ENCODE assay signal across 8 mouse cellular contexts in genomic region chr17:35917143-35917462, GRCm38 (mm10). TPM values are rescaled to one million over a fixed set of nuclear protein-coding genes. Genes with fewer than 3 reads are reported as not detected.
DNase-seq lines count a peak whose midpoint lies in the region; ATAC-seq and TF ChIP-seq lines count a peak whose summit lies in the region.

No protein-coding gene starts in this region.

- H3K9me3 ChIP-seq in embryonic facial prominence, embryonic 10.5 days: no peaks in the 10 kb centered on the region
- no peaks in the 10 kb centered on the region for H3K9me3 ChIP-seq in hindbrain, embryonic 10.5 days
- H3K9me3 ChIP-seq in liver, embryonic 13.5 days (replicated peaks): no peaks in the 10 kb centered on the region
- no peaks in the 10 kb centered on the region for H3K9me3 ChIP-seq in stomach, embryonic 14.5 days (ENCODE audit: control insufficient read depth, low read depth, low read length)

- peak overlapping the region; percentile 89 for H3K4me3 ChIP-seq in layer of hippocampus, adult 2 months
- H3K4me3 ChIP-seq in embryonic facial prominence, embryonic 10.5 days: peak overlapping the region; percentile 83
- peak overlapping the region; percentile 85 for H3K4me3 ChIP-seq in hindbrain, embryonic 10.5 days
- H3K4me3 ChIP-seq in liver, embryonic 13.5 days (replicated peaks): peak overlapping the region; percentile 92
- peak overlapping the region; percentile 90 for H3K4me3 ChIP-seq in stomach, embryonic 14.5 days (ENCODE audit: low read depth, low read length)

- peak overlapping the region; percentile 100 for H3K27ac ChIP-seq in layer of hippocampus, adult 2 months
- H3K27ac ChIP-seq in embryonic facial prominence, embryonic 10.5 days (replicated peaks): peak overlapping the region; percentile 97
- H3K27ac ChIP-seq in hindbrain, embryonic 10.5 days: peak overlapping the region; percentile 99
- peak overlapping the region; percentile 97 for H3K27ac ChIP-seq in liver, embryonic 13.5 days
- H3K27ac ChIP-seq in stomach, embryonic 14.5 days (ENCODE audit: low read length): peak overlapping the region; percentile 97

- H3K9ac ChIP-seq in liver, embryonic 13.5 days: peak overlapping the region; percentile 98
- peak overlapping the region; percentile 98 for H3K9ac ChIP-seq in stomach, embryonic 14.5 days (replicated peaks; ENCODE audit: low read depth, low read length)

- ATAC-seq in liver, embryonic 13.5 days (ENCODE audit: low read depth): no peak
- ATAC-seq in stomach, embryonic 14.5 days (ENCODE audit: insufficient number of reproducible peaks, insufficient read depth, low FRiP score, low read depth): no peak

- TF ChIP-seq CTCF in layer of hippocampus, adult 2 months (conservative IDR thresholded peaks at IDR 0.05): no peak

- DNase-seq in layer of hippocampus, adult 2 months (ENCODE audit: low spot score in 2 of 2): no peak
- DNase-seq in layer of hippocampus, adult 11-12 months (ENCODE audit: low spot score): no peak
- peak; percentile 56 for DNase-seq in embryonic facial prominence, embryonic 10.5 days (ENCODE audit: low spot score)
- DNase-seq in hindbrain, embryonic 10.5 days (ENCODE audit: low spot score): no peak
- DNase-seq in liver, embryonic 13.5 days: no peak
- DNase-seq in ovary, adult 18-20 months (ENCODE audit: low spot score): no peak
- DNase-seq in ovary, postnatal 36 days (ENCODE audit: low spot score): no peak

- peaks cover 30% of the 10 kb centered on the region for H3K4me1 ChIP-seq in embryonic facial prominence, embryonic 10.5 days
- H3K4me1 ChIP-seq in hindbrain, embryonic 10.5 days (replicated peaks): peaks cover 35% of the 10 kb centered on the region
- peaks cover 65% of the 10 kb centered on the region for H3K4me1 ChIP-seq in liver, embryonic 13.5 days (replicated peaks)
- H3K4me1 ChIP-seq in stomach, embryonic 14.5 days (ENCODE audit: control insufficient read depth, insufficient read depth, low read length): peaks cover 16% of the 10 kb centered on the region; the same call in 1 of the 2 replicates

- H3K27me3 ChIP-seq in embryonic facial prominence, embryonic 10.5 days (replicated peaks; ENCODE audit: low read depth, poor library complexity, severe bottlenecking): no peaks in the 10 kb centered on the region
- H3K27me3 ChIP-seq in hindbrain, embryonic 10.5 days (ENCODE audit: insufficient read depth, poor library complexity, severe bottlenecking): no peaks in the 10 kb centered on the region
- H3K27me3 ChIP-seq in liver, embryonic 13.5 days: no peaks in the 10 kb centered on the region
- no peaks in the 10 kb centered on the region for H3K27me3 ChIP-seq in stomach, embryonic 14.5 days (ENCODE audit: control insufficient read depth, insufficient read depth, low read length)

- peaks cover 49% of the 10 kb centered on the region for H3K36me3 ChIP-seq in embryonic facial prominence, embryonic 10.5 days (replicated peaks)
- H3K36me3 ChIP-seq in hindbrain, embryonic 10.5 days: peaks cover 45% of the 10 kb centered on the region
- peaks cover 54% of the 10 kb centered on the region for H3K36me3 ChIP-seq in liver, embryonic 13.5 days
- H3K36me3 ChIP-seq in stomach, embryonic 14.5 days (ENCODE audit: control insufficient read depth, insufficient read depth, low read length): peaks cover 27% of the 10 kb centered on the region

- 1% methylated on average over 8 of the region's 8 CpGs for WGBS in embryonic facial prominence, embryonic 10.5 days
- under 1% methylated on average over 8 of the region's 8 CpGs for WGBS in hindbrain, embryonic 10.5 days
- WGBS in liver, embryonic 13.5 days (ENCODE audit: insufficient replicate concordance): 0% methylated on average over 8 of the region's 8 CpGs
- WGBS in stomach, embryonic 14.5 days: under 1% methylated on average over 8 of the region's 8 CpGs

- peak overlapping the region; percentile 81 for H3K4me2 ChIP-seq in liver, embryonic 13.5 days
- peak overlapping the region; percentile 94 for H3K4me2 ChIP-seq in stomach, embryonic 14.5 days (replicated peaks; ENCODE audit: low read depth, low read length)

RNA-seq across cellular contexts. Expression of gene Ppp1r10, which starts 0.9 kb away (rescaled TPM):
- total RNA-seq in layer of hippocampus, adult 2 months (2021): 10 to 100 TPM; 83.2 to 83.8 TPM
- 59.7 and 61.2 TPM in 2 replicates for polyA plus RNA-seq in embryonic facial prominence, embryonic 10.5 days (2016; fragmentation: Nextera tagmentation; extraction: Ambion mirVana)
- polyA plus RNA-seq in hindbrain, embryonic 10.5 days (2016; fragmentation: Nextera tagmentation; extraction: Ambion mirVana): 59.9 and 64.5 TPM in 2 replicates
- polyA plus RNA-seq in liver, embryonic 13.5 days (2015; fragmentation: Nextera tagmentation; extraction: Ambion mirVana): 19.4 and 27.5 TPM in 2 replicates
- 32.6 and 35.4 TPM in 2 replicates for polyA plus RNA-seq in stomach, embryonic 14.5 days (2014; fragmentation: Nextera tagmentation; extraction: Ambion mirVana)

RNA-seq across cellular contexts. Expression of gene Mrps18b, which starts 0.9 kb away (rescaled TPM):
- total RNA-seq in layer of hippocampus, adult 2 months (2021): 10 to 100 TPM; 36.3 to 43.0 TPM
- 96.0 and 96.3 TPM in 2 replicates for polyA plus RNA-seq in embryonic facial prominence, embryonic 10.5 days (2016; fragmentation: Nextera tagmentation; extraction: Ambion mirVana)
- 75.7 and 88.1 TPM in 2 replicates for polyA plus RNA-seq in hindbrain, embryonic 10.5 days (2016; fragmentation: Nextera tagmentation; extraction: Ambion mirVana)
- 105 and 106 TPM in 2 replicates for polyA plus RNA-seq in liver, embryonic 13.5 days (2015; fragmentation: Nextera tagmentation; extraction: Ambion mirVana)
- polyA plus RNA-seq in stomach, embryonic 14.5 days (2014; fragmentation: Nextera tagmentation; extraction: Ambion mirVana): 72.2 and 83.6 TPM in 2 replicates

RNA-seq across cellular contexts. Expression of gene Atat1, which starts 7.2 kb away (rescaled TPM):
- 10 to 100 TPM; 58.7 to 64.8 TPM for total RNA-seq in layer of hippocampus, adult 2 months (2021)
- 117 and 130 TPM in 2 replicates for polyA plus RNA-seq in embryonic facial prominence, embryonic 10.5 days (2016; fragmentation: Nextera tagmentation; extraction: Ambion mirVana)
- polyA plus RNA-seq in hindbrain, embryonic 10.5 days (2016; fragmentation: Nextera tagmentation; extraction: Ambion mirVana): 136 and 227 TPM in 2 replicates
- 9.3 and 9.9 TPM in 2 replicates for polyA plus RNA-seq in liver, embryonic 13.5 days (2015; fragmentation: Nextera tagmentation; extraction: Ambion mirVana)
- 84.1 and 98.6 TPM in 2 replicates for polyA plus RNA-seq in stomach, embryonic 14.5 days (2014; fragmentation: Nextera tagmentation; extraction: Ambion mirVana)

RNA-seq across cellular contexts. Expression of gene 2310061I04Rik, which starts 19.9 kb away (rescaled TPM):
- 10 to 100 TPM; 53.4 to 62.4 TPM for total RNA-seq in layer of hippocampus, adult 2 months (2021)
- polyA plus RNA-seq in embryonic facial prominence, embryonic 10.5 days (2016; fragmentation: Nextera tagmentation; extraction: Ambion mirVana): 27.5 and 28.6 TPM in 2 replicates
- polyA plus RNA-seq in hindbrain, embryonic 10.5 days (2016; fragmentation: Nextera tagmentation; extraction: Ambion mirVana): 27.7 and 29.7 TPM in 2 replicates
- 14.3 and 15.1 TPM in 2 replicates for polyA plus RNA-seq in liver, embryonic 13.5 days (2015; fragmentation: Nextera tagmentation; extraction: Ambion mirVana)
- 26.7 and 29.8 TPM in 2 replicates for polyA plus RNA-seq in stomach, embryonic 14.5 days (2014; fragmentation: Nextera tagmentation; extraction: Ambion mirVana)

RNA-seq across cellular contexts. Expression of gene Dhx16, which starts 37.5 kb away (rescaled TPM):
- total RNA-seq in layer of hippocampus, adult 2 months (2021): 10 to 100 TPM; 28.1 to 31.3 TPM
- 52.6 and 60.7 TPM in 2 replicates for polyA plus RNA-seq in embryonic facial prominence, embryonic 10.5 days (2016; fragmentation: Nextera tagmentation; extraction: Ambion mirVana)
- polyA plus RNA-seq in hindbrain, embryonic 10.5 days (2016; fragmentation: Nextera tagmentation; extraction: Ambion mirVana): 53.0 and 58.9 TPM in 2 replicates
- polyA plus RNA-seq in liver, embryonic 13.5 days (2015; fragmentation: Nextera tagmentation; extraction: Ambion mirVana): 35.2 and 40.3 TPM in 2 replicates
- polyA plus RNA-seq in stomach, embryonic 14.5 days (2014; fragmentation: Nextera tagmentation; extraction: Ambion mirVana): 34.0 and 38.0 TPM in 2 replicates
